Mouse (Mus musculus) kidney, adult 2 months (tissue): ENCODE measurements around the gene E430018J23Rik.

Source experiments
- CTCF ChIP-seq: fragments of 200-500 bp; conservative IDR thresholded peaks from 2 replicates; pipeline ENCODE4 v1.5.1; 2011; ENCODE audit warnings: low read depth, mild to moderate bottlenecking, control low read depth, low read length, moderate library complexity, mixed read lengths; ENCODE audit not compliant: insufficient read depth, insufficient read length
- POLR2A ChIP-seq: fragments of 200-500 bp; IDR thresholded peaks from one replicate; pipeline ENCODE4 v1.6.1; 2011; ENCODE audit warnings: low read depth, low read length, control low read depth

DNA sequence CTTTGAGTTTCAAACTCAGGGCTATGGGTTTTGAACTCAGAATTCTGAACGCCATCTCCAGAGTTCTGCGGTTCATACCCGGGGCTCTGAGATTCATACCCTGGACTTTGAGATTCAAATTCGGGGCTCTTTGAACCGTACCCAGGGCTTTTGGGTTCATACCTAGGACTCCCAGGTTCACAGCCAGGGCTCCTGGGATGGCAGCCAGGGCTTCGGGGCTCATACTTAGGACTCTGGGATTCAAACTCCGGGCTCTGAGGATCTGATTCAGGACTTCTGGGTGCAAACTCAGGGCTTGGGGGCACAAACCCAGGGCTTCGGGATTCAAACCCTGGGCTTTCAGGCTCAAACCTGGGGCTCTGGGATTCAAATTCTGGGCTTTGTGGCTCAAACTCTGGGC lies 49.1 kb downstream of the E430018J23Rik start:
- TF ChIP-seq CTCF (no peak), POLR2A (no peak)
